Mouse (Mus musculus): ENCODE measurements around the gene Olfr483.

The Olfr483 gene

DNA sequence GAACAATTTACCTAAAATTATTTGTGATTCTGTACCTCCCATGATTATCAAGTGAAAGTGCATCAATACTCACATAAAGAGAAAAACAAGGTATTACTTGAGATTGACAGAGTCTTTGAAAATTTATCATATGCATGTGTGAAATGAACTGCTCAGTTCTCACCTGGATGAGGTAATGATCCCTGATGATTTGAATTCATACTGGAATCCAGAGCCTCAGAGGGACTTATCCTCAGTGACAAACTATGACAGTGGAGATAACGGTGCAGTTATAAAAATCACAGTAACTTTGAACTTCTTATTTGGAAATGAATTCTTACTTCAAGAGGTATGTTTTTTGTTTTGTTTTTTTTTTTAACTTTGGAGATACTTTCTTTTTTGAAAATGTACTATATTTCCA is at the start of gene Olfr483:
TSS of gene Olfr483 (plus strand) at position 301 of the 400 bp plus-strand sequence.
- DNase-seq: no peak

- no peak for DNase-seq
Observed at GRCm38 (mm10) chr7:108067246-108067645, 33.4 kb upstream of the Olfr483 start, which contains the start of gene Olfr480. Gene Olfr480 (minus strand): TSS chr7:108067346.

DNA sequence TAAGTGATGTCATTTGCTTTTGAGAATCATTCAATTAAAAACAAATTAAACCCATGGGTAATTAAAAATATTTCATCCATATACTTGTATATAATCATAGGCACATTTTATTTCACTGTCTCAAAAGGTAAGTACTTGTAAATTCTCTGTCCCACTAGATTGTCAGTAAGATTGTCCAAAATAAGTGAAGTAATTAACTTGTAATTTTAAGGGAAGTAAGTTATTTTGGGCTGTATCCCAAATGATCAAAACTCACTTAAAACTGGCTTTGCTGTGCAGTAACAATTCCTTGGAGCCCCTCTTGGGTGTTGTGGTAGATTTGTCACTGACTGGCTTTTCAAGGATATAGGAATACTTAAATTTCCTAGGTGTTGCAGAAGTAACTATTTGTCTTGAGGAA is 21.1 kb upstream of the Olfr483 start, which contains the start of gene Olfr481:
TSS of gene Olfr481 (plus strand) at position 301 of the 400 bp plus-strand sequence.
- no peak for DNase-seq

DNA sequence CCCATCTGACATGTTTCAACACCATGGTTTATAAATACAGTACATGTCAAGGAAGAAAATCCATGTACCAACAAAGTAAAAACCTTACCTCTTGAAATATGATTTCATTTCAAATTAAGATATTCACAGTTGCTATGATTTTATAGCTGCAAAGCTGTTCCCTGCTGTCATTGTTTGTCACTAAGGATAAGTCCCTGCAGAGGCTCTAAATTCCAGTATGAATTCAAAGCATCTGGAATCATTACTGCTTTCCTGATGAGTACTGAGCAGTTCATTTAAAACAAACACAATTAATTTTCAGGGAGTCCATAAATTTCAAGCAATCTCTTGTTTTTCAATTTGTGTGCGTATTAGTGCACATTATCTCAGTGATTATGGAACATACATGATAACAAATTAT is 3.2 kb upstream of the Olfr483 start, which contains the start of gene Olfr482:
TSS of gene Olfr482 (minus strand) at position 101 of the 400 bp plus-strand sequence.
- DNase-seq: no peak

- DNase-seq: no peak
Observed at GRCm38 (mm10) chr7:108120681-108121080, 20.0 kb downstream of the Olfr483 start.

DNA sequence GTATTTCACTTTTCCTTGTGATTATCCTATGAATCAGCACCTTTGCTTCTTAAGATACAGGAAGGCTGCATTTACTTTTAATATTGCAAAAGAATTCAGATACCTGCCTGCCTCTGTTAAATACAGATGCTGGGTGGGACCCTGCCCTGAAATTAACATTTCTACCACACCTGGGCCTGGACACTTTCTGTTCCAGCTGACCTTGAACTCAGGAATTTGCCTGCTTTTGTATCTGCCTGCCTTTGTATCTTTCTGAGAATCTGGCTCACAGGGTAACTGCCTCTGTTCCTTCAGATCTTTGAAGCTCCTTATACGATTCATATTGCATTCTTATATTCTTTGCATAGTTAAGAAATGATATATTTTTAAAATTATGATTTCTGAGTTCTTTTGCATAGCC is 20.8 kb downstream of the Olfr483 start:
- no peak for DNase-seq

GRCm38 (mm10) chr7:108127349-108127748 is 26.7 kb downstream of the Olfr483 start, which contains the start of gene Olfr484:
Gene Olfr484 (minus strand): TSS chr7:108127449.
- DNase-seq: no peak
